Mouse (Mus musculus) kidney, embryonic 16.5 days (tissue): ENCODE measurements at regions not wholly inside any gene's neighbourhood (a gene's known extent, or its start where the extent isn't known, plus 50 kb on each side); places are given as distances from the start of the nearest gene placed in this dataset.

Experiments used
- ATAC-seq: fragments of 200-750 bp; cut with Nextera tagmentation; 2 replicates; pipeline ENCODE4 v1.8.0; 2017; ENCODE audit warnings: moderate TSS enrichment; ENCODE audit not compliant: low FRiP score, low TSS enrichment
- H3K27ac ChIP-seq: fragments of 300-500 bp; sonication (generic); 2 replicates; pipeline ENCODE4 v1.5.1; 2014; ENCODE audit warnings: low read length
- H3K27me3 ChIP-seq: fragments of 300-500 bp; sonication (generic); 2 replicates; pipeline ENCODE4 v1.6.1; 2014; ENCODE audit warnings: low read length, control low read depth, mixed read lengths; ENCODE audit not compliant: insufficient read depth
- H3K36me3 ChIP-seq: fragments of 300-500 bp; sonication (generic); 2 replicates; pipeline ENCODE4 v1.6.1; 2014; ENCODE audit warnings: low read length, control low read depth, mixed read lengths; ENCODE audit not compliant: insufficient read depth
- H3K4me1 ChIP-seq: fragments of 300-500 bp; sonication (generic); 2 replicates; pipeline ENCODE4 v1.6.1; 2014; ENCODE audit warnings: low read length, control low read depth, mixed read lengths; ENCODE audit not compliant: insufficient read depth
- H3K4me2 ChIP-seq: fragments of 300-500 bp; sonication (generic); replicated peaks from 2 replicates; pipeline ENCODE4 v1.6.1; 2014; ENCODE audit warnings: low read depth, low read length
- H3K4me3 ChIP-seq: fragments of 300-500 bp; sonication (generic); 2 replicates; pipeline ENCODE4 v1.5.1; 2014; ENCODE audit warnings: mild to moderate bottlenecking, low read length
- H3K9ac ChIP-seq: fragments of 300-500 bp; sonication (generic); replicated peaks from 2 replicates; pipeline ENCODE4 v1.6.1; 2014; ENCODE audit warnings: low read length
- H3K9me3 ChIP-seq: fragments of 300-500 bp; sonication (generic); 2 replicates; pipeline ENCODE4 v1.6.1; 2016; ENCODE audit warnings: low read length, control low read depth
- WGBS: fragments of 180-500 bp; shearing (Covaris S2); extraction: QIAGEN DNeasy Blood & Tissue Kit; methylation state at CpG from one replicate; pipeline ENCODE4 v1.1.7; 2014; 5-methylcytosine and 5-hydroxymethylcytosine counted together

DNA sequence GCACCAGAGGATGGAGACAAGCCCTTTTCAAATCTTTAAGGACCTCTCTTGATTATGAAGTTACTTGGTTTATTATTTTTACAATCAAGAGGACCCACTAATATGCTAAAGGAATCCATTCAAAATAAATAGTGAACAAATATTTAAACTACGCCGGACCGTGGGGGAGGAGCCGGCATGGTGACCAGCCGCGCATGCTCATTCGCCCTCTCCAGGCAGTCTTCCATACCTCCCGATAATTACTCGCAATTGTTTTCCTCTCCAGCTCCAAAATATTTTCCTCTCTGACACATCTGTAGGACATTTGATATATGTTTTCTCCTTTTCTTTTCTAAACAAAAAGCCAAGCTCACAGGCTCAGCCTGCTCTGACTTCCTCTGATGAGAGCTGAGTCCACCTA, 111.3 kb upstream of the Gsc start:
- 66% methylated on average over 9 of the region's 9 CpGs for WGBS
- H3K4me3 ChIP-seq, result 0 out of 2 replicates have a peak overlapping the region, but pooled peaks have one; percentile 6

DNA sequence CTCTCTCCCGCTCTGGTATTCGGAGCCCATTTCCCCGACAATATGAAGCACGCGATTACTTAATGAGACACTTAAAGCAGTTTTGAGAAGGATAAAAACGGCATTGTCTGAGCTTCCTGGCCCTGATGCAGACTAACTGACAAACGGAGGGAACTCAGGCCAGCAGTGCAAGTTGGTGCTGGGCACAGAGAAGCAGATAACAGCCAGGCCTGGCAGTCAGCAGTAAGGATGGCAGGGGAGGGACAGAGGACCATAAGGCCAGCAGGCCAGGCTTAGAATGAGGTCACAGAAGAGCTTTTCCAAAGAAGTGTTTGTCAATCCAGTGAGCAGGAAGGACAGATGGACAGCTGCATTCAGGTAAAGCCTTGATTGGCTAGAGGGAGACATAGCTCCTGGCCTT, 107.7 kb upstream of the Gsc start:
- WGBS, result 71% methylated on average over 7 of the region's 7 CpGs
- no peak overlapping the region for H3K27ac ChIP-seq
- no peaks in the 10 kb centered on the region for H3K36me3 ChIP-seq
- no peak overlapping the region for H3K4me3 ChIP-seq
- H3K27me3 ChIP-seq, result no peaks in the 10 kb centered on the region
- H3K4me1 ChIP-seq, result no peaks in the 10 kb centered on the region
- no peak overlapping the region for H3K4me2 ChIP-seq
- no peak for ATAC-seq
- H3K9me3 ChIP-seq, result no peaks in the 10 kb centered on the region
- no peak overlapping the region for H3K9ac ChIP-seq

More for the DNA sequence above, 111.3 kb upstream of the Gsc start:
- H3K36me3 ChIP-seq, result no peaks in the 10 kb centered on the region
- H3K27ac ChIP-seq, result no peak overlapping the region
- peak overlapping the region; percentile 34; the same call in 1 of the 2 replicates for H3K4me2 ChIP-seq
- H3K9me3 ChIP-seq, result no peaks in the 10 kb centered on the region
- no peak for ATAC-seq
- H3K9ac ChIP-seq, result no peak overlapping the region
- no peaks in the 10 kb centered on the region for H3K27me3 ChIP-seq
- H3K4me1 ChIP-seq, result no peaks in the 10 kb centered on the region

DNA sequence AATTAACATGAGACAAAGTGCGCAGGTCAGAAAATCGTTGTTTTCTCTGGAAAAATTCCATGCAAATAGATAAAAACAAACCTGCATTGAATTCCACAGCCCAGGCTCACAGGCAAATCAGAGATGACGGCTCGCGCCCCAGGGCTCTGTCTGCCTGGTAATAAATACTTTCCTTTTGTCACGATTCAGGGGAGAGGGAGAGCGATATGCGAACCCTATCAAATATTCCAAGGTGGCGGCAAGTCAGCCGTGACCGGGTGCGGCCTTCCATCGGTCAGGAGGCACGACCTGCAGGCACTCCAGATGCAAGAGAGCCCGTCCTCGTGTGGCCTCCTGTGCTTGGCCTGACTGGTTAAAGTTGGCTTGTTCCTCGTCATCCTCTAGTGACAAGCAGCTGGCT, 94.5 kb upstream of the Gsc start:
- Histone ChIP-seq H3K27me3 (no peaks in the 10 kb centered on the region), H3K9me3 (no peaks in the 10 kb centered on the region), H3K27ac (no peak overlapping the region), H3K4me3 (no peak overlapping the region), H3K9ac (no peak overlapping the region), H3K4me1 (peaks cover 7% of the 10 kb centered on the region), H3K36me3 (no peaks in the 10 kb centered on the region), H3K4me2 (no peak overlapping the region)
- ATAC-seq, result peak; percentile 52
- WGBS, result 33% methylated on average over 17 of the region's 17 CpGs

DNA sequence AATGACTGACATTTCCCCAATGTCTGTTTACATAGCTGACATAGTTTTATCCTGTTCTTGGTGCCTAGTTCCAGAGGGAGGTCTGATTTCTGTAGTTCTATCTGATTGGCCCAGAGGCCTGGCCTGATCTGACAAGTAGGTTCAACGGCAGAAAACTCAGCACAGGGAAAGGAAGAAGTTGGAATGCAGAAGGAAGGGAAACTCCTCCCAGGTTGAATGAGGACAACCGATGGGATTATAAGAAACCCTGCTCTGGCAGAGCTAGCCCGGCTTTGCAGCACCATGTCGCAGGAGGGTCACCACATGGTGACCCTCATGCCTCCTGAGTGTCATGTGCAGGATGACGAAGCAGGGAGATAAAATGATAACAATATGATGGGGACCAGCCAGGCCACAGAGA, 89.8 kb upstream of the Gsc start:
- Histone ChIP-seq H3K9me3 (no peaks in the 10 kb centered on the region), H3K36me3 (no peaks in the 10 kb centered on the region), H3K4me1 (peaks cover 16% of the 10 kb centered on the region), H3K9ac (no peak overlapping the region), H3K27me3 (no peaks in the 10 kb centered on the region), H3K27ac (no peak overlapping the region), H3K4me2 (no peak overlapping the region), H3K4me3 (no peak overlapping the region)
- WGBS, result 43% methylated on average over 5 of the region's 5 CpGs
- no peak for ATAC-seq

DNA sequence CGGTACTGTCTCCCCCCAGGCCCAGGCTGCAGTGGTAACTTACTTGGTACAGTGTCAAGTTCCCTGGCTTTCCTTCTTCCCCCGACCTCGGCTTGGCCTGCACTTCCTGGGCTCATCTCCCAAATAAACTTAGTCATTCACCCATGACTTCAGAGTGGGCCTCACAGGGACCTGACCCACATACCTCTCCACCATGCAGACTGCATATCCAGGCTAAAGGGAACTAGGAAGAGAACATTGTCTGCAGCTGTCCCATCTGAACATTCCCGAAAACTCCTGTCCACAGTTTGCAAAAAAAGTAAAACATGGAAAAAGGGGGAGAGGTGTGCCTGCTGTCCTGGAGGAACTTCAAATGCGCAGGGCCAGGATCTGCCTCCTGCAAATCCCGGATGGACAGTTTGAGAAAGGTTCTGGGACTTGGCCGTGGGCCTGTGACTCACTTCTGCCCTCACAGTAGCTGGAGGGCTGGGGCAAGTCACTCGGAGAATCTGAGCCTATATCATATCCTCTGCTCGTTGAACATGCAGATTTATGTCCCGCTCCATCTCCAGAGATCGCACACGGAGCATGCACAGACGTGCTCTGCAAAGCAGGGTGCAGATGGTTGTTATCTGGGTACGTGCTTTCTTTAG, 87.9 kb upstream of the Gsc start:
- H3K4me3 ChIP-seq, result no peak overlapping the region
- H3K27me3 ChIP-seq, result no peaks in the 10 kb centered on the region
- no peak overlapping the region for H3K4me2 ChIP-seq
- H3K36me3 ChIP-seq, result no peaks in the 10 kb centered on the region
- peak; percentile 74 for ATAC-seq
- 24% methylated on average over 14 of the region's 14 CpGs for WGBS
- H3K4me1 ChIP-seq, result peaks cover 11% of the 10 kb centered on the region
- H3K27ac ChIP-seq, result 0 out of 2 replicates have a peak overlapping the region, but pooled peaks have one; percentile 34
- H3K9ac ChIP-seq, result 0 out of 2 replicates have a peak overlapping the region, but pooled peaks have one; percentile 22
- no peaks in the 10 kb centered on the region for H3K9me3 ChIP-seq

DNA sequence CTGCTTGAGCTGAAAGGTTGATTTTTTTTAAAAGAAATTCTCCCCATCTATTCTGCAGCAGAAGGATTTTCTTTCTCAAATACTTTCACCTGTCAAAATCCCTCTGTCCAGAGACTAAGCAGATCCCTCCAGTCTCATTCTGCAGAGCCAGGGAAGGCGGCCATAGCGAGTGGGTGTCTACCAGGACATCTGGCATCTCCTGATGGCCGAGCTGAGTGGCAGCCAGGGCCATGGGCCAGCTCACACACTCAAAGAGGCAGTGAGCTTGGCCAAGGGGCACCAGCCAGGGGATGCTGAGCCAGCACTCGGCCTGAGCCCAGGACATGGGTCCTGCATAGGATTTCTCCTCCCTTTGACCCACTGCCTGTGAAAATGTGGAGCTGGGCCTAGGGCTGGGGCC, 84.6 kb upstream of the Gsc start:
- Histone ChIP-seq H3K36me3 (no peaks in the 10 kb centered on the region), H3K4me1 (peaks cover 11% of the 10 kb centered on the region), H3K27ac (no peak overlapping the region), H3K9me3 (no peaks in the 10 kb centered on the region), H3K27me3 (no peaks in the 10 kb centered on the region; the same call in 1 of the 2 replicates), H3K9ac (no peak overlapping the region), H3K4me2 (no peak overlapping the region), H3K4me3 (no peak overlapping the region)
- ATAC-seq, result no peak
- WGBS, result 61% methylated on average over 4 of the region's 4 CpGs

DNA sequence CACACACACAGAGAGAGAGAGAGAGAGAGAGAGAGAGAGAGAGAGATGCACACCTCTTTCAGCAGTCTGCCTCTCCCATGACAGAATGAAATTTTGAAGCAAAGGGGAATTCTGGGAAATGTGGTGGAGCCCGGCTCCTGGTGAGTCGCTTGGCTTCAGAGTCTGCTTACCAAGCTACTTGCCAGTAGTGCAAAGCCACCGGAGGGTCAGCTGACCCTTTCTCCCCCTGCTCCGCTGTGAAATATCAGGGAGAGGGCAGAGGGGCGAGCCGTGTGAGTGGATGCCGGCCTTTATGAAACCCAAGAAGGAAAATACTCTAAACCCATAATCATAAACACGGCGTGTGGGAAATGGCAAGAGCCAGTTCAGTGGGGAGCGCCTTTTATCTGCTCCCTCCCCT, 84.2 kb upstream of the Gsc start:
- 54% methylated on average over 10 of the region's 10 CpGs for WGBS
- Histone ChIP-seq H3K27ac (no peak overlapping the region), H3K4me3 (no peak overlapping the region), H3K27me3 (no peaks in the 10 kb centered on the region; the same call in 1 of the 2 replicates), H3K9ac (no peak overlapping the region), H3K4me1 (peaks cover 11% of the 10 kb centered on the region), H3K4me2 (no peak overlapping the region), H3K9me3 (no peaks in the 10 kb centered on the region), H3K36me3 (no peaks in the 10 kb centered on the region)
- no peak for ATAC-seq

DNA sequence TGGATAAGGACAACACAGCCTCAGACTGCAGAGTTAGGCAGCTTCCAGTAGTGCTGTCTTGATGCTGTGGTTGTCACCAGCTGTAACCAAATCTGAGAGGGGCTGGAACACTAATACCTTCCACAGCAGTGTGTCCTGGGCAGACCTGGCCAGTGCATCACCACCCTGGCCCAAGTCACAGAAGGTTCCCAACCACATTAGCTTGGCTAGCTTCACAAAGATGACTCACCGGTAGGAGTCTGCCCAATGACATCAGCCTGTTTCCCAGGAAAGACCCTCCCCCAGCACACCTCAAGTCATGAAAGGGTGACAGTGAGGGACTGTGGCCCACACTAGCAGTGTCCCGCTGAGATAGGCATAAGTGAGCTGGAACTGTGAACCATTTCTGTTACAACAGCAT, 75.5 kb upstream of the Gsc start:
- no peaks in the 10 kb centered on the region for H3K36me3 ChIP-seq
- no peaks in the 10 kb centered on the region; the same call in 1 of the 2 replicates for H3K27me3 ChIP-seq
- H3K4me1 ChIP-seq, result no peaks in the 10 kb centered on the region
- H3K9ac ChIP-seq, result no peak overlapping the region
- no peak overlapping the region for H3K27ac ChIP-seq
- ATAC-seq, result no peak
- H3K4me3 ChIP-seq, result no peak overlapping the region
- H3K9me3 ChIP-seq, result no peaks in the 10 kb centered on the region
- 86% methylated on average over 2 of the region's 2 CpGs for WGBS
- H3K4me2 ChIP-seq, result no peak overlapping the region

DNA sequence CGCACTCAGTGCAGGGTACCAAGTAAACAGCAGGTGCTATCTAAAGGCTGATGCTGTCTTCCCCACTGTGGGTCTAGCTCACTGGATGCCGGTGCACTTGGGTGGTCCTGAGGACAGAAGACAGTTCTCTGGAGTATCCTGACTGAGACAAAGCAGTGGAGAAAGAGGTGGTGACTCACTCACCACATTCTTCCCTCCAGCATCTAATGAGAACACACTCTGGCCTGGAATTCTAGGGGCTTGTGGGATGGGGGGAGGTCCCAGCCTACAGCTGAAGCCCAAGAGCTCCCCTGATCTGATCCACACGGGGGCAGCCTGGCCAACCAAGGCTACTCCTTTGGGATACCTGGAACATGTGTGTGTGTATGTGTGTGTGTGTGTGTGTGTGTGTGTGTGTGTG, 74.4 kb upstream of the Gsc start:
- 76% methylated on average over 3 of the region's 3 CpGs for WGBS
- Histone ChIP-seq H3K27ac (no peak overlapping the region), H3K4me3 (no peak overlapping the region), H3K4me2 (no peak overlapping the region), H3K9me3 (no peaks in the 10 kb centered on the region), H3K36me3 (no peaks in the 10 kb centered on the region), H3K27me3 (no peaks in the 10 kb centered on the region), H3K4me1 (no peaks in the 10 kb centered on the region), H3K9ac (no peak overlapping the region)
- ATAC-seq, result no peak

DNA sequence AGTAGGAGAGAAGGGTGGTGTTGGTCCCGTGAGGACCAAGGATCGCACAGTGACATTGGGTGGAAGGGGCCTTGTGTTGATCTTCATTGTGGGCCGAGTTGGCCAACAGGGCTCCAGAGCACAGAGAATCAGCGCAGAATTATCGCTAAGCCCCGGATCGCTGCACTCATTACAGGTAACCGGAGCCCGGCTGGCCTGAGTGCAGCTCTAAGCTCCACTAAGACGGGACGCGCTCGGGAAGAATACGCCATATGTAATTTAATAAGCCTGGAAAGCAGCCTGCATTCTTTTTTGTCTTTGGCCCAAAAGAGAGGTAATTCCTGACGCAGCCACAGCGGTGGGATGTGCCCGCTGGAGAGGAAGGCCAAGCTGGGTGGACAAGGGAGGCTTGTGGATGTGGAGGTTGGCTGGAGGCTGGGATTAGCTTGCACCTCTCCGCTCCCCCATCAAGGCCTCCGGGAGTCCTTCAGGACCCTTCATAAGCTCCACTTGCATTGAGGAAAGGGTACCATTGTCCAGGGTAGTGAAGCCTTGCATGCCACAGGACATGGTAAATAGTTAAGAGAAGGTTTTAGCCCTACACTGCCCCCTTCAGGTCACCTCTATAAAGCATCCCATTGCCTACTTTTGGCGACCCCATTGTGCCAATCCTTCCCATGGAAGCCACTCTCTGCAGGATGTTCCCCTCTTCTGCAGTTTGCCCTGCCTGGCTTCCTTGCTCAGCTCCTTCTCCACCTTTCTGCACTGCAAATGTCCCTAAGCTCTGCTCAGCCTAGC, 73.1 kb upstream of the Gsc start:
- Histone ChIP-seq H3K4me1 (no peaks in the 10 kb centered on the region), H3K4me3 (no peak overlapping the region), H3K27me3 (no peaks in the 10 kb centered on the region), H3K9ac (no peak overlapping the region), H3K9me3 (no peaks in the 10 kb centered on the region), H3K4me2 (no peak overlapping the region), H3K27ac (no peak overlapping the region), H3K36me3 (no peaks in the 10 kb centered on the region)
- ATAC-seq, result no peak
- 67% methylated on average over 20 of the region's 20 CpGs for WGBS
